Mouse (Mus musculus): ENCODE measurements at regions not wholly inside any gene's neighbourhood (a gene's known extent, or its start where the extent isn't known, plus 50 kb on each side); places are given as distances from the start of the nearest gene placed in this dataset.
"Not testable (repeated sequence)": the region's sequence is repeated elsewhere in the genome, so short reads cannot be mapped to it uniquely, and the experiment has no call there.

- no peaks in the 10 kb centered on the region for H3K9me3 ChIP-seq (replicated peaks; ENCODE audit: control insufficient read depth, low read length)
- no peak overlapping the region for H3K27ac ChIP-seq (ENCODE audit: low read depth, low read length)
- no peaks in the 10 kb centered on the region for H3K36me3 ChIP-seq (ENCODE audit: control insufficient read depth, insufficient read depth, low read length)
- WGBS: 50% methylated on average over 7 of the region's 7 CpGs
- DNase-seq (ENCODE audit: low spot score) (peak; percentile 60), ATAC-seq (peak; percentile 44; the same call in 1 of the 2 replicates)
- no peak overlapping the region for H3K9ac ChIP-seq (ENCODE audit: low read length)
- H3K4me1 ChIP-seq (ENCODE audit: control insufficient read depth, insufficient read depth, low read length): peaks cover 2% of the 10 kb centered on the region; the same call in 1 of the 2 replicates
- H3K27me3 ChIP-seq (replicated peaks; ENCODE audit: control insufficient read depth, insufficient read depth, low read length): no peaks in the 10 kb centered on the region
- H3K4me3 ChIP-seq (ENCODE audit: low read depth, low read length): no peak overlapping the region
- no peak overlapping the region for H3K4me2 ChIP-seq (ENCODE audit: low read length)
Observed at GRCm38 (mm10) chr9:31645114-31645513, 180.9 kb upstream of the Tmem45b start.

- Histone ChIP-seq H3K36me3 (ENCODE audit: control insufficient read depth, insufficient read depth, low read length) (no peaks in the 10 kb centered on the region), H3K27ac (ENCODE audit: low read depth, low read length) (no peak overlapping the region), H3K4me1 (ENCODE audit: control insufficient read depth, insufficient read depth, low read length) (peaks cover 2% of the 10 kb centered on the region; the same call in 1 of the 2 replicates), H3K9me3 (replicated peaks; ENCODE audit: control insufficient read depth, low read length) (no peaks in the 10 kb centered on the region), H3K4me3 (ENCODE audit: low read depth, low read length) (no peak overlapping the region), H3K4me2 (ENCODE audit: low read length) (no peak overlapping the region), H3K9ac (ENCODE audit: low read length) (no peak overlapping the region), H3K27me3 (replicated peaks; ENCODE audit: control insufficient read depth, insufficient read depth, low read length) (no peaks in the 10 kb centered on the region)
- 78% methylated on average over 3 of the region's 3 CpGs for WGBS
- DNase-seq (ENCODE audit: low spot score) (no peak), ATAC-seq (no peak)
Observed at GRCm38 (mm10) chr9:31644106-31644505, 179.8 kb upstream of the Tmem45b start.

- H3K4me2 ChIP-seq (ENCODE audit: low read length): no peak overlapping the region
- no peak overlapping the region for H3K27ac ChIP-seq (ENCODE audit: low read depth, low read length)
- DNase-seq (ENCODE audit: low spot score) (no peak), ATAC-seq (no peak)
- H3K9ac ChIP-seq (ENCODE audit: low read length): no peak overlapping the region
- H3K36me3 ChIP-seq (ENCODE audit: control insufficient read depth, insufficient read depth, low read length): no peaks in the 10 kb centered on the region
- H3K9me3 ChIP-seq (replicated peaks; ENCODE audit: control insufficient read depth, low read length): no peaks in the 10 kb centered on the region; the same call in 1 of the 2 replicates
- H3K27me3 ChIP-seq (replicated peaks; ENCODE audit: control insufficient read depth, insufficient read depth, low read length): no peaks in the 10 kb centered on the region
- peaks cover 2% of the 10 kb centered on the region; the same call in 1 of the 2 replicates for H3K4me1 ChIP-seq (ENCODE audit: control insufficient read depth, insufficient read depth, low read length)
- H3K4me3 ChIP-seq (ENCODE audit: low read depth, low read length): no peak overlapping the region
- 88% methylated on average over 4 of the region's 4 CpGs for WGBS
Observed at GRCm38 (mm10) chr9:31642169-31642568, 177.9 kb upstream of the Tmem45b start.

- H3K9ac ChIP-seq (ENCODE audit: low read length): no peak overlapping the region
- no peak for DNase-seq (ENCODE audit: low spot score)
- no peaks in the 10 kb centered on the region for H3K36me3 ChIP-seq (ENCODE audit: control insufficient read depth, insufficient read depth, low read length)
- H3K4me3 ChIP-seq (ENCODE audit: low read depth, low read length): no peak overlapping the region
- no peaks in the 10 kb centered on the region for H3K27me3 ChIP-seq (replicated peaks; ENCODE audit: control insufficient read depth, insufficient read depth, low read length)
- H3K4me2 ChIP-seq (ENCODE audit: low read length): no peak overlapping the region
- no peak overlapping the region for H3K27ac ChIP-seq (ENCODE audit: low read depth, low read length)
- 88% methylated on average over 6 of the region's 6 CpGs for WGBS
- no peaks in the 10 kb centered on the region for H3K9me3 ChIP-seq (replicated peaks; ENCODE audit: control insufficient read depth, low read length)
- no peak for ATAC-seq
- no peaks in the 10 kb centered on the region for H3K4me1 ChIP-seq (ENCODE audit: control insufficient read depth, insufficient read depth, low read length)
Observed at GRCm38 (mm10) chr9:31628291-31628690, 164.0 kb upstream of the Tmem45b start.

- not testable (repeated sequence) for H3K4me2 ChIP-seq (ENCODE audit: low read length); H3K4me3 ChIP-seq (ENCODE audit: low read depth, low read length); H3K9me3 ChIP-seq (replicated peaks; ENCODE audit: control insufficient read depth, low read length); DNase-seq (ENCODE audit: low spot score); H3K27ac ChIP-seq (ENCODE audit: low read depth, low read length); ATAC-seq; H3K36me3 ChIP-seq (ENCODE audit: control insufficient read depth, insufficient read depth, low read length); H3K27me3 ChIP-seq (replicated peaks; ENCODE audit: control insufficient read depth, insufficient read depth, low read length); H3K9ac ChIP-seq (ENCODE audit: low read length); H3K4me1 ChIP-seq (ENCODE audit: control insufficient read depth, insufficient read depth, low read length)
- WGBS: 91% methylated on average over 7 of the region's 7 CpGs
Observed at GRCm38 (mm10) chr9:31621553-31621952, 157.3 kb upstream of the Tmem45b start.

- DNase-seq (ENCODE audit: low spot score) (no peak), ATAC-seq (no peak)
- H3K9ac ChIP-seq (ENCODE audit: low read length): no peak overlapping the region
- no peak overlapping the region for H3K4me2 ChIP-seq (ENCODE audit: low read length)
- no peaks in the 10 kb centered on the region for H3K4me1 ChIP-seq (ENCODE audit: control insufficient read depth, insufficient read depth, low read length)
- 77% methylated on average over 6 of the region's 6 CpGs for WGBS
- no peak overlapping the region for H3K4me3 ChIP-seq (ENCODE audit: low read depth, low read length)
- no peaks in the 10 kb centered on the region for H3K9me3 ChIP-seq (replicated peaks; ENCODE audit: control insufficient read depth, low read length)
- no peak overlapping the region for H3K27ac ChIP-seq (ENCODE audit: low read depth, low read length)
- no peaks in the 10 kb centered on the region for H3K36me3 ChIP-seq (ENCODE audit: control insufficient read depth, insufficient read depth, low read length)
- H3K27me3 ChIP-seq (replicated peaks; ENCODE audit: control insufficient read depth, insufficient read depth, low read length): no peaks in the 10 kb centered on the region
Observed at GRCm38 (mm10) chr9:31619344-31619743, 155.1 kb upstream of the Tmem45b start.

- DNase-seq (ENCODE audit: low spot score): no peak
- Histone ChIP-seq H3K9ac (ENCODE audit: low read length) (no peak overlapping the region), H3K4me3 (ENCODE audit: low read depth, low read length) (no peak overlapping the region), H3K36me3 (ENCODE audit: control insufficient read depth, insufficient read depth, low read length) (no peaks in the 10 kb centered on the region), H3K4me2 (ENCODE audit: low read length) (no peak overlapping the region), H3K27ac (ENCODE audit: low read depth, low read length) (no peak overlapping the region), H3K9me3 (replicated peaks; ENCODE audit: control insufficient read depth, low read length) (no peaks in the 10 kb centered on the region), H3K27me3 (replicated peaks; ENCODE audit: control insufficient read depth, insufficient read depth, low read length) (no peaks in the 10 kb centered on the region), H3K4me1 (ENCODE audit: control insufficient read depth, insufficient read depth, low read length) (no peaks in the 10 kb centered on the region)
- no peak for ATAC-seq
- WGBS: 68% methylated on average over 13 of the region's 13 CpGs
Observed at GRCm38 (mm10) chr9:31614250-31614945, 150.1 kb upstream of the Tmem45b start.

- no peak overlapping the region for H3K4me3 ChIP-seq (ENCODE audit: low read depth, low read length)
- no peaks in the 10 kb centered on the region for H3K27me3 ChIP-seq (replicated peaks; ENCODE audit: control insufficient read depth, insufficient read depth, low read length)
- DNase-seq (ENCODE audit: low spot score) (no peak), ATAC-seq (no peak)
- 84% methylated on average over 8 of the region's 8 CpGs for WGBS
- H3K4me2 ChIP-seq (ENCODE audit: low read length): no peak overlapping the region
- no peak overlapping the region for H3K27ac ChIP-seq (ENCODE audit: low read depth, low read length)
- H3K9ac ChIP-seq (ENCODE audit: low read length): no peak overlapping the region
- H3K36me3 ChIP-seq (ENCODE audit: control insufficient read depth, insufficient read depth, low read length): no peaks in the 10 kb centered on the region
- no peaks in the 10 kb centered on the region for H3K4me1 ChIP-seq (ENCODE audit: control insufficient read depth, insufficient read depth, low read length)
- H3K9me3 ChIP-seq (replicated peaks; ENCODE audit: control insufficient read depth, low read length): no peaks in the 10 kb centered on the region
Observed at GRCm38 (mm10) chr9:31611036-31611695, 146.9 kb upstream of the Tmem45b start.

- Histone ChIP-seq H3K4me1 (ENCODE audit: control insufficient read depth, insufficient read depth, low read length) (no peaks in the 10 kb centered on the region), H3K4me3 (ENCODE audit: low read depth, low read length) (no peak overlapping the region), H3K36me3 (ENCODE audit: control insufficient read depth, insufficient read depth, low read length) (no peaks in the 10 kb centered on the region), H3K27ac (ENCODE audit: low read depth, low read length) (no peak overlapping the region), H3K27me3 (replicated peaks; ENCODE audit: control insufficient read depth, insufficient read depth, low read length) (no peaks in the 10 kb centered on the region), H3K9ac (ENCODE audit: low read length) (no peak overlapping the region), H3K9me3 (replicated peaks; ENCODE audit: control insufficient read depth, low read length) (no peaks in the 10 kb centered on the region), H3K4me2 (ENCODE audit: low read length) (no peak overlapping the region)
- 72% methylated on average over 4 of the region's 4 CpGs for WGBS
- no peak for DNase-seq (ENCODE audit: low spot score)
- no peak for ATAC-seq
Observed at GRCm38 (mm10) chr9:31610631-31611030, 146.4 kb upstream of the Tmem45b start.
